Mouse (Mus musculus): Measurements from ENCODE around the gene Vmn1r168.
"Not testable (repeated sequence)": the region's sequence is repeated elsewhere in the genome, so short reads cannot be mapped to it uniquely, and the experiment has no call there.

Gene Vmn1r168

DNA sequence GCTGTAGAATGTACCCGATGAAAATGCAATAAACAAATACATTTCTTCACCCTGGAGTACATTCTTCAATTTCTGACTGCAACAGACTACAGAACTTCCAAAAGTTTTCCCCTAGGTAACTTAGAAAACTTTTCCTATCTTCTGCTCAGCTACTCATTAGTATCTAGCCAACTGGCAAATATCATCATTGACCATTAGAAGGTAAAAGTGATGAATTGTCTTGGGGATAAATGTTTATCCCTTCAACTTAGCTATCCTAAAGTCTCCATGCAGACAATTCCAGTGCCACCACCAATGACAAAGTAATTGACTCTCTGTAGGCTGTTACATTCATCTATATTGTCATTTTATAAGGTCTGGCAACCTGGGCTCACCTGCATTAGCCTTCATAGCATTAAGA lies at the start of gene Vmn1r168:
Vmn1r168 (plus strand) TSS at position 301 of the 400 bp plus-strand sequence.
- DNase-seq = not testable (repeated sequence)

DNA sequence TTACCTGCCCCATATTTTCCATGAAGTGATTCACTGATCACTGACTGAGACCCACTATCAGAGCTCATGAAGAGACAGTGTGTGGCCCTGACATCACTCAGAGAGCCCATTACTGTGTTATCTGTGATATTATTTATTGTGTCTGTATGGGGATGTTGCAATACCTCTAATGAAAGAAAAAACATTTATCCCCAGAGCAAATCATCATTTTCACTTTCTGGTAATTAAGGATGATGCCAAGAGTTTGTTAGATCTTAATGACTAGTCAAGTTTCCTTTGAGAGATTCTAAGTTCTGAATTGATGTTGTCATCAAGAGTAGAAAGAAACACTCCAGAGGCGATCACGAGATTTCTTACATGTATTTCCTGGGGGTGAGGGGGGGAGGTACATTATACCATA lies 32.4 kb upstream of the Vmn1r168 start, which contains the start of gene Vmn1r167:
Vmn1r167 (minus strand) TSS at position 101 of the 400 bp plus-strand sequence.
- not testable (repeated sequence) for DNase-seq

DNA sequence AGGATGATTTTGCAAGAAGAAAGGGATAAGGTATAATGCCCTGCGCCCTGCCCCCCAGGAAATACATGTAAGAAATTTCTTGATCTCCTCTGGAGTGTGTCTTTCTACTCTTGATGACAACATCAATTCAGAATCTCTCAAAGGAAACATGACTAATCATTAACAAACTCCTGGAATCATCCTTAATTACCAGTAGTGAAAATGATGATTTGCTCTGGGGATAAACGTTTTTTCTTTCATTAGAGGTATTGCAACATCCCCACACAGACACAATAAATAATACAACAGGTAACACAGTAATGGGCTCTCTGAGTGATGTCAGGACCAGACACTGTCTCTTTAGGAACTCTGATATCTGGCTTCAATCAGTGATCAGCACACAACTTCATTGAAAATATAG lies 35.7 kb downstream of the Vmn1r168 start, which contains the start of gene Vmn1r169:
Vmn1r169 (plus strand) TSS at position 301 of the 400 bp plus-strand sequence.
- not testable (repeated sequence) for DNase-seq
